Mouse (Mus musculus): ENCODE measurements around the gene Ttc26.

DNA sequence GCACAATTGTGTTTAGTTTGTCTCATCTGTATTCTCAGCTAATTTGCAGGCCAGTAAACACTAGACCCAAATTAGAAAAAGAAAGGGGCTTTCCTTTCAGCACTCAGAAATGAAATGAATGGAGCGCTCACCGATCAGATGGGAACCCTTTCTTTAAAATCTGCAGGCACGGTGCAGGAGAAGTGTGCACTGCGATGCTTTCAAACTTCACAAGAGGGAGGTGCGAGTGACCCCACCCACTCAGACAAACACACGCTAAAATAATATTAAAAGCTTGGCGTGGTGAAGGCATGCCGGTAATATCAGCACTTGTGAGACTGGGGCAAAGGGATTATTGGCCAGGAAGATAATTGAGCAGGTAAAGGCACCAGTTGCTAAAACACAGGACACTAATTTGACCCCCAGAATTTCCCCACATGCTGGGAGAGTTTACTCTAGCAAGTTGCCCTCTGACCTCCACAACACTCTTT lies 25.9 kb upstream of the Ttc26 start:
- TF ChIP-seq POLR2A (IDR thresholded peaks at IDR 0.05; ENCODE audit: borderline replicate concordance, insufficient read depth, low read length) = no peak
- TF ChIP-seq CTCF (IDR thresholded peaks at IDR 0.05; ENCODE audit: borderline replicate concordance, insufficient read depth, low read depth, low read length) = no peak

All from cerebellum, adult 2 months (tissue).